Mouse (Mus musculus) neural tube, embryonic 11.5 days (tissue): ENCODE results near the gene Prr5l. TPM values are rescaled to one million over a fixed set of nuclear protein-coding genes. Genes with fewer than 3 reads are reported as not detected.

Experiments
- ATAC-seq: fragments of 200-750 bp; cut with Nextera tagmentation; 2 replicates; pipeline ENCODE4 v1.8.0; 2017; ENCODE audit warnings: moderate number of reproducible peaks, mild to moderate bottlenecking, moderate TSS enrichment, moderate library complexity; ENCODE audit not compliant: insufficient read depth, low FRiP score, low TSS enrichment
- DNase-seq: peaks from one replicate; pipeline ENCODE4 v3.0.0-alpha.2; 2015; ENCODE audit warnings: low spot score
- H3K27ac ChIP-seq: fragments of 300-500 bp; sonication (generic); 2 replicates; pipeline ENCODE4 v1.5.1; 2014; ENCODE audit warnings: low read depth, mild to moderate bottlenecking, low read length
- H3K27me3 ChIP-seq: fragments of 300-500 bp; sonication (generic); 2 replicates; pipeline ENCODE4 v1.6.1; 2014; ENCODE audit warnings: mild to moderate bottlenecking, low read length, mixed read lengths; ENCODE audit not compliant: control insufficient read depth, insufficient read depth
- H3K36me3 ChIP-seq: fragments of 300-500 bp; sonication (generic); 2 replicates; pipeline ENCODE4 v1.6.1; 2014; ENCODE audit warnings: mild to moderate bottlenecking, low read length, moderate library complexity, mixed read lengths; ENCODE audit not compliant: control insufficient read depth, insufficient read depth
- H3K4me1 ChIP-seq: fragments of 300-500 bp; sonication (generic); 2 replicates; pipeline ENCODE4 v1.6.1; 2014; ENCODE audit warnings: low read length, mixed read lengths; ENCODE audit not compliant: control insufficient read depth, insufficient read depth
- H3K4me2 ChIP-seq: fragments of 300-500 bp; sonication (generic); 2 replicates; pipeline ENCODE4 v1.6.1; 2014; ENCODE audit warnings: low read depth, mild to moderate bottlenecking, moderate library complexity
- H3K4me3 ChIP-seq: fragments of 300-500 bp; sonication (generic); 2 replicates; pipeline ENCODE4 v1.5.1; 2014; ENCODE audit warnings: low read depth, low read length
- H3K9ac ChIP-seq: fragments of 300-500 bp; sonication (generic); 2 replicates; pipeline ENCODE4 v1.6.1; 2014; ENCODE audit warnings: mild to moderate bottlenecking, low read length
- H3K9me3 ChIP-seq: fragments of 300-500 bp; sonication (generic); 2 replicates; pipeline ENCODE4 v1.6.1; 2016; ENCODE audit warnings: low read length; ENCODE audit not compliant: control insufficient read depth
- WGBS: fragments of 180-500 bp; shearing (Covaris S2); extraction: QIAGEN DNeasy Blood & Tissue Kit; methylation state at CpG from one replicate; pipeline ENCODE4 v1.1.7; 2014; 5-methylcytosine and 5-hydroxymethylcytosine counted together
- polyA plus RNA-seq: library from polyadenylated mRNA; unstranded; fragments of >200 nt; fragmentation: Nextera tagmentation; extraction: Ambion mirVana; gene quantifications from 2 replicates; pipeline ENCODE4 v1.2.1, GENCODE M21; 2014

The Prr5l gene
- polyA plus RNA-seq, 1 experiment from 2014 or later: 11.5 TPM

GRCm38 (mm10) chr2:101909326-101910080, 26.7 kb upstream of the Prr5l start:
- Histone ChIP-seq H3K4me3 (no peak overlapping the region), H3K4me2 (no peak overlapping the region), H3K9ac (no peak overlapping the region), H3K27ac (no peak overlapping the region), H3K27me3 (no peaks in the 10 kb centered on the region), H3K4me1 (peaks cover 2% of the 10 kb centered on the region), H3K36me3 (no peaks in the 10 kb centered on the region), H3K9me3 (no peaks in the 10 kb centered on the region)
- WGBS: 87% methylated on average over 15 of the region's 15 CpGs
- ATAC-seq (no peak), DNase-seq (no peak)

- WGBS: 79% methylated on average over 13 of the region's 13 CpGs
- Histone ChIP-seq H3K36me3 (no peaks in the 10 kb centered on the region), H3K27ac (no peak overlapping the region), H3K4me3 (no peak overlapping the region), H3K4me1 (peaks cover 2% of the 10 kb centered on the region), H3K9me3 (no peaks in the 10 kb centered on the region), H3K27me3 (no peaks in the 10 kb centered on the region), H3K9ac (no peak overlapping the region), H3K4me2 (no peak overlapping the region)
- ATAC-seq: no peak
- no peak for DNase-seq
Observed at GRCm38 (mm10) chr2:101908773-101909172, 25.9 kb upstream of the Prr5l start.

GRCm38 (mm10) chr2:101907386-101908022, 24.7 kb upstream of the Prr5l start:
- H3K27ac ChIP-seq: no peak overlapping the region
- no peak overlapping the region for H3K4me3 ChIP-seq
- H3K36me3 ChIP-seq: no peaks in the 10 kb centered on the region
- ATAC-seq: no peak
- DNase-seq: no peak
- 60% methylated on average over 10 of the region's 10 CpGs for WGBS
- H3K4me2 ChIP-seq: no peak overlapping the region
- H3K9ac ChIP-seq: no peak overlapping the region
- H3K9me3 ChIP-seq: no peaks in the 10 kb centered on the region
- peaks cover 2% of the 10 kb centered on the region for H3K4me1 ChIP-seq
- H3K27me3 ChIP-seq: no peaks in the 10 kb centered on the region

GRCm38 (mm10) chr2:101906379-101906690, 23.5 kb upstream of the Prr5l start:
- 0 out of 2 replicates have a peak overlapping the region, but pooled peaks have one; percentile 3 for H3K9ac ChIP-seq
- WGBS: 76% methylated on average over 5 of the region's 5 CpGs
- ATAC-seq (0 out of 2 replicates have a peak, but pooled peaks have one; percentile 21), DNase-seq (no peak)
- no peak overlapping the region for H3K4me3 ChIP-seq
- no peaks in the 10 kb centered on the region for H3K9me3 ChIP-seq
- no peaks in the 10 kb centered on the region for H3K36me3 ChIP-seq
- no peaks in the 10 kb centered on the region for H3K27me3 ChIP-seq
- H3K27ac ChIP-seq: no peak overlapping the region
- H3K4me2 ChIP-seq: no peak overlapping the region
- peaks cover 2% of the 10 kb centered on the region for H3K4me1 ChIP-seq

GRCm38 (mm10) chr2:101905534-101906378, 22.9 kb upstream of the Prr5l start:
- H3K4me3 ChIP-seq: no peak overlapping the region
- WGBS: 28% methylated on average over 21 of the region's 21 CpGs
- no peaks in the 10 kb centered on the region for H3K9me3 ChIP-seq
- ATAC-seq (peak; percentile 68), DNase-seq (peak; percentile 85)
- H3K4me1 ChIP-seq: peaks cover 2% of the 10 kb centered on the region
- no peak overlapping the region for H3K27ac ChIP-seq
- no peaks in the 10 kb centered on the region for H3K36me3 ChIP-seq
- no peaks in the 10 kb centered on the region for H3K27me3 ChIP-seq
- H3K9ac ChIP-seq: peak overlapping the region; percentile 3; the same call in 1 of the 2 replicates
- H3K4me2 ChIP-seq: no peak overlapping the region

GRCm38 (mm10) chr2:101902196-101902595, 19.4 kb upstream of the Prr5l start:
- H3K4me3 ChIP-seq: no peak overlapping the region
- H3K4me2 ChIP-seq: no peak overlapping the region
- H3K9ac ChIP-seq: no peak overlapping the region
- WGBS: 83% methylated on average over 4 of the region's 4 CpGs
- ATAC-seq (no peak), DNase-seq (no peak)
- no peaks in the 10 kb centered on the region for H3K27me3 ChIP-seq
- H3K27ac ChIP-seq: no peak overlapping the region
- no peaks in the 10 kb centered on the region for H3K36me3 ChIP-seq
- no peaks in the 10 kb centered on the region for H3K9me3 ChIP-seq
- no peaks in the 10 kb centered on the region; the same call in 1 of the 2 replicates for H3K4me1 ChIP-seq

- no peaks in the 10 kb centered on the region for H3K9me3 ChIP-seq
- DNase-seq (peak; percentile 20), ATAC-seq (no peak)
- no peak overlapping the region for H3K4me3 ChIP-seq
- H3K27ac ChIP-seq: no peak overlapping the region
- H3K4me2 ChIP-seq: no peak overlapping the region
- no peak overlapping the region for H3K9ac ChIP-seq
- peaks cover 6% of the 10 kb centered on the region for H3K4me1 ChIP-seq
- H3K27me3 ChIP-seq: no peaks in the 10 kb centered on the region
- 65% methylated on average over 10 of the region's 10 CpGs for WGBS
- no peaks in the 10 kb centered on the region for H3K36me3 ChIP-seq
Observed at GRCm38 (mm10) chr2:101896425-101897204, 13.8 kb upstream of the Prr5l start.

GRCm38 (mm10) chr2:101894126-101894525, 11.3 kb upstream of the Prr5l start:
- H3K36me3 ChIP-seq: no peaks in the 10 kb centered on the region
- DNase-seq: no peak
- H3K4me1 ChIP-seq: peaks cover 6% of the 10 kb centered on the region
- H3K4me2 ChIP-seq: no peak overlapping the region
- no peak for ATAC-seq
- H3K27ac ChIP-seq: no peak overlapping the region
- no peaks in the 10 kb centered on the region for H3K9me3 ChIP-seq
- H3K27me3 ChIP-seq: no peaks in the 10 kb centered on the region
- 97% methylated on average over 3 of the region's 3 CpGs for WGBS
- H3K4me3 ChIP-seq: no peak overlapping the region
- no peak overlapping the region for H3K9ac ChIP-seq
